Mouse (Mus musculus): Measurements from ENCODE around the gene Nxf3.

Gene Nxf3

GRCm38 (mm10) chrX:136085155-136085554, at the start of gene Nxf3:
TSS of gene Nxf3 (minus strand) at chrX:136085255.
- no peak for DNase-seq

DNA sequence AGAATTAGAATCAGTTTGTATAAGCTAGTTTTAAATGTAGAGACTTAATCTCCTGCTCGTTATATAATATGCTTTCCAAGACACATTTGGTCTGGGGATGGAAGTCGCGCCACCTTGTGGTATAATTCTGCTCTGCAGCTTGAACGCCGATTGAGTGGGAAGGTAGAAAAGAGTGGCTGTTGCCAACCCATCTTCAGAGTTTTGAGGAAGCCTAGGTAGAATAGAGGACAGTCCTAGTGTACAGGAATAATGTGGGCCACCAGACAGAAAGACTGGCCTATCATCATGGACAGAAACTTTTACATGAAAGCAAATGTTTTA, 42.6 kb upstream of the Nxf3 start:
- peak; percentile 40 for DNase-seq

DNA sequence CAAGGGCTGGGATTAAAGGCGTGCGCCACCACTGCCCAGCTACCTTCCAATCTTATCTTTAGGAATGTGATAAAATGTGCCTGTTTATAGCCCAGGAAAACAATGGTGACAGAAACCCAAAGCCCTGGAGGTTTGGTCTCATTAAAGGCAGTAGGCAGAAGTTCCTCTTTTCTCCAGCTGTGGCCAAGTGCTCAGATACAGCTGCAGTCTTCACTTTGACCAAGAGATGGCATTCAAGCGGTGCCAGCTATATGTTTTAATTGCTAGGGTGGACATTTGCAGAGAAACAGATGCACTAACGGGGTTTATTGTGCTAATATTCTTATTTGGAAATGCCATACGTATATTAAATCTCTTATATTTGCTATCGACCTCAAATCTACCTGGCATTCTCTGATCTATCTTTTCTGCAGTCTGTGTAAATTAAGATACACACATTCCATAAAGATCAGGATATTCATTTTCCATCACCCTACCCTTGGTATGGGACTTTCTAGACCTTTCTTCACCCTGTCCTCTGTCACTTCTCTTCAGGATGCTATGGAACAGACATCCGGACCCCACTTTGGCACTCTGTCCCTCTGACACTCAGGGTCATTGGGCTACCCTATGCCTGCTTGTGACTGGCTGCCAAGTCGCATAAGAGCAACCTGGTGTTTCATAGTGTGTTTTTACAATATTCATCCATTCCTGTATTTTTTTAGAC, 42.1 kb upstream of the Nxf3 start:
- no peak for DNase-seq

GRCm38 (mm10) chrX:136115419-136115961, 30.4 kb upstream of the Nxf3 start:
- DNase-seq, result no peak

DNA sequence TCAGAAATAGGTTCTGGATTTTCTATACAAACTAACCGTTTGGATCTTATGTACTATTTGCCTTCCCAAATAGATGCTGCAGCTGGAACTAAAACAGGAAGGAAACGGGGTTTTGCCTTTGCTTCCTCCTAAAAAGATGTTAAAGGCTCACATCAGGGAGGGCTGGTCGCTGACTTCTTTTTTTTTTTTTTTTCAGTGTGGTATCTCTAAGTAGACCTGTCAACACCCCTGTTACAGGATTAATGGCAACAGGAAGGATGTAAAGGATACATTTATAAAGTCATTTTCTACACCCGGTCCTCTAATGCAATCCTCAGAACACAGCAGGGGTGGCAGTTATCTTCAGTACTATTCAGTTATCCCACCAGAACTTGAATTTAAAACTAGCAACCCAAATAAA, 30.0 kb upstream of the Nxf3 start:
- DNase-seq, result no peak

- DNase-seq, result peak; percentile 6
Measured at GRCm38 (mm10) chrX:136107942-136108341, 22.9 kb upstream of the Nxf3 start.

DNA sequence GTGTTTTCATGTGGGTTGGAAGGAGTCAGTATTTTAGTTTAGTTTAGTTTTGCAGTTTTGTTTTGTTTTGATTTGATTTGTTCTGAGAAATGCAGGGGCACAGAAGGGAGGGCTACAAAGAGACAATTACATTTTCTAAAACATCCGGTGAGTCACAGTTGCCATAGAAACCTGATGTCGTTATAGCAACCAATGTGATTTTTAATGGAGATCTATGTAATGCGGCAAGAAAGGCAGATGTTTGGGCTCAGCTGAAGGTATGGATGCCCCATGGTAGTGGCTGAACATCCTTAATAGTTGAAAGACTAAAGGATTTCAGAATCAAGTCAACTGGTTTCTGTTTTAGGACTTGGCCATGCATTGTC, 19.7 kb upstream of the Nxf3 start:
- DNase-seq, result no peak

DNA sequence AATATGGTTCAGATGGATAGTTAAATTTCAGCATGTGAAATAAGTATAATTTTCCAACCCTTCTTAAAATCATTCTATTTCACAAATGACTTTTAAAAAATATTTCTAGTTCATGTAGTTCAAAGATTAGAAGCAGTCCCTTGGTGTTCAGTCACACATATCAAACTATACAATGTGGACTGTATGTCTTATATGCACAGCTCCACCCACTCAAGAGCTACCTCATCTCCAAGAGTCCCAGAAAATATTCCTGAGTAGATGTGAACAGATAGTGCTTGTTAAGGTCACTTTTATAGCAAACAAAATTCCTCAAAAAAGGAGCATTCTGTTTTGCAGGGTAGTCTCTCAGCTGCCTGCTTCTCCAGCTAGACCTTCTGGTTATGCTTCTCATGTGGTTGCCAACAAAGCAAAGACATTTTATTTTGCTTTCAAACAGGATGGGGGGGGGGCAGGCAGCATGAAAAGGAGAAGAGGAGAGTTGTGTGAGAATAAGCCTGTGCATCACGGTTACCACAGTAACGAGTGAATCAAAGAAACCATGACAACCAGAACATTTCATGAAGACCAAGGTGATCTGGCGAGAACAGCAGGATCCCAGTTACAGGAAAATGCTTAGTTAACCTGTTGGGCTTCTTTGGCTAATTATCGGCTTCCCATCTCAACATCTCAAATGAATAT, 19.1 kb upstream of the Nxf3 start:
- DNase-seq, result no peak

GRCm38 (mm10) chrX:136094421-136094820, 9.4 kb upstream of the Nxf3 start:
- DNase-seq, result no peak

GRCm38 (mm10) chrX:136092497-136093279, 7.6 kb upstream of the Nxf3 start:
- DNase-seq, result no peak

- peak; percentile 43 for DNase-seq
Measured at GRCm38 (mm10) chrX:136068020-136068419, 17.0 kb downstream of the Nxf3 start, which contains the start of gene Bex2. TSS of gene Bex2 (minus strand) at chrX:136068236.

DNA sequence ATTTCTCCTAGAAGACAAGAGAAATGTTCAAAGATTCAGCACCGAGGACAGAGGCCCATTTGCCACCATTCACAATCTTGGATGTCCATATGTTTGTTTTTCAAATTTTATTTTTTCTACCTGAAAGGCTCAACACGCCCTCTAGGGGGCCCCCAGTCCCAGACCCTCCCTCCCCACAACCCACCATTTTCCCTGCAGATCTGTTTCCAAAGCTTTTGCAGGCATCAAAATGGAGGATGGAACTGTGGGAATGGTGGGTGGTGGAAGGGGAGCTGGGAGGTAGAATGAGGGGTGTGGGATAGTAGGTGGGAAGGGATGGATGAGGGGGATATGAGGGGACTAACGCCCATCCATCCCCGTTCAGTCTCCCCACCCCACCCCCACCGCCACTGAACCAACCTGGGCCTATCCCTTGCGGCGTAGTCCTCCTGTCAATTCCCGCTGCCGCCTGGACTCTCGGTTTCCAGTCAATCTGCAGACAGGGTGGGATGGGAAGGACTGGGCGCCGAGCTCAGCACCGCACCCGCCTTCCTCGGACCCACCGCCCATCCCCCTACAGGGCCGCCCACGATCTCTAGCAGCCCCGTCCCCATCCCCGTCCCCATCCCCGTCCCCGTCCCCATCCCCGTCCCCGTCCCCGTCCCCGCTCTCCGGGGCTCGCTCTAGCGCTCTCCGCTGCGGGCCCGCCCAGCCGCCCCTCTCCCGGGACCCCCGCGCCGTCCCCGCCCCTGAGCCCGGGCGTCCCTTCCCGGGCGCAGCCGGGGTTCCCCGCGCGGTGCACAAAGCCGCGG, 17.7 kb downstream of the Nxf3 start:
- DNase-seq, result peak; percentile 8

- no peak for DNase-seq
Measured at GRCm38 (mm10) chrX:136060698-136061097, 24.4 kb downstream of the Nxf3 start.

DNA sequence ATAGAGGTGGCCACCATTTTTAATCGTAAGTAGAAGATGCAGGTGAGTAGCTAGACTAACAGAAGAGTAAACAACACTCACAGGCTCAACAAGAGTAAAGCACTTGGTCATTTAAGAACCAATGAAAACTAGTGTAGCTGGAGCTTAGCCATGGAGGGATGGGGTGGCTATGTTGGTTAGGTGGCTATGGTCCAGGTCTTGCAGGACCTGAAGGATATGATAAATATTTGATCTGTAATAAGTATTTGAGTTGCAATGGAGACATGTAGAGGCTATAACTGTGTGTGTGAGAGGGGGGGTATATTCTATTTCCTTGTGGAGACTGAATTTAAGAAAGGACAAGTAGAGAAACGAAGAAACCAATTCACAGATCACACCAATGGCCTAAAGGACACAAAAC, 33.8 kb downstream of the Nxf3 start:
- no peak for DNase-seq

DNA sequence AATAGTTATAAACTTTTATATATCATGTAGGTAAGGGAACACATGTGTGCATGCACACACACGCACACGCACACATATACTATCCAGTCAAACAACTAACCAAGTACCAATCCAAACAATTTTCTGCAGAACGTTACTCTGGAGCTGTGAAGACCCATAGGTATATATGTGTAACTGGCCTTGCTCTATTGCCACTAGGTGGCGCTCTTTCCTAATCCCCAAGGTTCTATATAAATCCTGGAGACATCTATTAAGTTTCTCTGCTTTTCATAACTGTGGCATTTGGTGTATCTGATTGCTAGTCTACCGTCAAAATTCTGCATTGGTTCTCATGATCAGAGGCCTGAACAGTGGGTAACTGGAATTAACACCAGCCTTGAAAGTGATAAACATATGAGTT, 37.5 kb downstream of the Nxf3 start:
- DNase-seq, result peak; percentile 51

GRCm38 (mm10) chrX:136043726-136044125, 41.3 kb downstream of the Nxf3 start:
- no peak for DNase-seq

- DNase-seq, result peak; percentile 2
Measured at GRCm38 (mm10) chrX:136032799-136033763, 52.0 kb downstream of the Nxf3 start, which contains the start of gene Arxes1. TSS of gene Arxes1 (plus strand) at chrX:136033367.

GRCm38 (mm10) chrX:136030331-136030730, 54.7 kb downstream of the Nxf3 start:
- no peak for DNase-seq
